Mouse (Mus musculus): ENCODE measurements at regions not wholly inside any gene's neighbourhood (a gene's known extent, or its start where the extent isn't known, plus 50 kb on each side); places are given as distances from the start of the nearest gene placed in this dataset.

DNA sequence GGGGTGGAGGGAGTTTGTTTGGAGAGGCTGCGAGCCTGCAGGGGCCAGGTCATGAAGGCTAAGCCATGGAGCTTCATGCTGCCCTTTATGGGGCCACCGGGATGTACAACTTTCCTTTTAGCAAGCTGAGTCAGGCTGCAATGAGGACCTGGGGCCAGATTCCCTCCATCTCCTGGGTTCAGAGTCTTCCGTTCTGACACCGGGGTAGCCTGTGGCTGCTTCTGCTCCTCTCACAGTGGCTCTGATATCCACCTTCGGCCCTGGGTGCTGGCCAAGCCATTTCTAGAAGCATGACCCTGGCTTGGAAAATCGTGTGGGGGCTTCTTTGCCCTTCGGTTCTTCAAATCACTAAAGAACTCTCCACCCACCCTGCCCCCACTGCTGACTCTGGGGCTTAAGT is 115.4 kb upstream of the Sdk1 start:
- 64% methylated on average over 7 of the region's 7 CpGs for WGBS (ENCODE audit: insufficient replicate concordance)
- Histone ChIP-seq H3K9me3 (replicated peaks; ENCODE audit: control insufficient read depth, low read length) (no peaks in the 10 kb centered on the region; the same call in 1 of the 2 replicates), H3K27me3 (ENCODE audit: control insufficient read depth, insufficient read depth, low read depth, low read length) (no peaks in the 10 kb centered on the region), H3K36me3 (ENCODE audit: control insufficient read depth, insufficient read depth) (no peaks in the 10 kb centered on the region), H3K27ac (ENCODE audit: low read length) (no peak overlapping the region), H3K4me2 (ENCODE audit: low read depth, low read length) (no peak overlapping the region), H3K4me1 (ENCODE audit: control insufficient read depth, low read depth, low read length) (no peaks in the 10 kb centered on the region), H3K9ac (ENCODE audit: low read depth, low read length) (no peak overlapping the region), H3K4me3 (ENCODE audit: low read depth, low read length) (no peak overlapping the region)
- ATAC-seq (ENCODE audit: low read depth): no peak

GRCm38 (mm10) chr5:141126536-141126935 is 114.8 kb upstream of the Sdk1 start:
- no peaks in the 10 kb centered on the region for H3K36me3 ChIP-seq (ENCODE audit: control insufficient read depth, insufficient read depth)
- H3K27me3 ChIP-seq (ENCODE audit: control insufficient read depth, insufficient read depth, low read depth, low read length): no peaks in the 10 kb centered on the region
- no peak overlapping the region for H3K4me3 ChIP-seq (ENCODE audit: low read depth, low read length)
- no peaks in the 10 kb centered on the region for H3K4me1 ChIP-seq (ENCODE audit: control insufficient read depth, low read depth, low read length)
- ATAC-seq (ENCODE audit: low read depth): no peak
- WGBS (ENCODE audit: insufficient replicate concordance): 68% methylated on average over 7 of the region's 7 CpGs
- H3K9ac ChIP-seq (ENCODE audit: low read depth, low read length): no peak overlapping the region
- no peaks in the 10 kb centered on the region; the same call in 1 of the 2 replicates for H3K9me3 ChIP-seq (replicated peaks; ENCODE audit: control insufficient read depth, low read length)
- H3K27ac ChIP-seq (ENCODE audit: low read length): no peak overlapping the region
- no peak overlapping the region for H3K4me2 ChIP-seq (ENCODE audit: low read depth, low read length)

- no peak overlapping the region for H3K27ac ChIP-seq (ENCODE audit: low read length)
- ATAC-seq (ENCODE audit: low read depth): no peak
- H3K4me3 ChIP-seq (ENCODE audit: low read depth, low read length): no peak overlapping the region
- WGBS (ENCODE audit: insufficient replicate concordance): 57% methylated on average over 1 of the region's 1 CpGs
- no peaks in the 10 kb centered on the region for H3K27me3 ChIP-seq (ENCODE audit: control insufficient read depth, insufficient read depth, low read depth, low read length)
- no peaks in the 10 kb centered on the region; the same call in 1 of the 2 replicates for H3K9me3 ChIP-seq (replicated peaks; ENCODE audit: control insufficient read depth, low read length)
- no peak overlapping the region for H3K9ac ChIP-seq (ENCODE audit: low read depth, low read length)
- H3K4me2 ChIP-seq (ENCODE audit: low read depth, low read length): no peak overlapping the region
- H3K4me1 ChIP-seq (ENCODE audit: control insufficient read depth, low read depth, low read length): no peaks in the 10 kb centered on the region
- no peaks in the 10 kb centered on the region for H3K36me3 ChIP-seq (ENCODE audit: control insufficient read depth, insufficient read depth)
These were observed 110.3 kb upstream of the Sdk1 start for GRCm38 (mm10) chr5:141131036-141131435.

GRCm38 (mm10) chr5:141131906-141132305 is 109.4 kb upstream of the Sdk1 start:
- no peaks in the 10 kb centered on the region for H3K4me1 ChIP-seq (ENCODE audit: control insufficient read depth, low read depth, low read length)
- WGBS (ENCODE audit: insufficient replicate concordance): 39% methylated on average over 9 of the region's 9 CpGs
- H3K9me3 ChIP-seq (replicated peaks; ENCODE audit: control insufficient read depth, low read length): no peaks in the 10 kb centered on the region; the same call in 1 of the 2 replicates
- H3K27ac ChIP-seq (ENCODE audit: low read length): no peak overlapping the region
- no peaks in the 10 kb centered on the region for H3K27me3 ChIP-seq (ENCODE audit: control insufficient read depth, insufficient read depth, low read depth, low read length)
- no peak for ATAC-seq (ENCODE audit: low read depth)
- H3K9ac ChIP-seq (ENCODE audit: low read depth, low read length): no peak overlapping the region
- H3K36me3 ChIP-seq (ENCODE audit: control insufficient read depth, insufficient read depth): no peaks in the 10 kb centered on the region
- H3K4me2 ChIP-seq (ENCODE audit: low read depth, low read length): no peak overlapping the region
- no peak overlapping the region for H3K4me3 ChIP-seq (ENCODE audit: low read depth, low read length)

DNA sequence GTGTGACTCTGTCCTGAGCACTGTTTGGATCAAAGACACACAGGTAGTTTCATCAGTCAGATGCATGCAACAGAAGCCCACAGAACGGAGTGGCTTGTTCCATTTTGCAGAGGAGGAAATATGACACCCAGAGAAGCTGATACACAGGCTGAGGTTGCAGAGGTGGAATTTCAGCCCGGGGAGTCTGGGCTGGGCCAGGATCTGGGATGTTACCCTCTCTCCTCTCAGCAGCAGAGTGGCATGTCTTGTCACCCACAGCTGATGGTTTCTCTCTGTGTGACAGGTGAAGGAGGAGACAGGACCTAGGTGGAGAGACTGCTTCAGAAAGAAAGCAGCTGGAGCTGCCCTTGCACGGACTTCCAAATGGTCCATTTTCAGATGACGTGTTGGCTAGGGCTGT is 105.1 kb upstream of the Sdk1 start:
- Histone ChIP-seq H3K4me1 (ENCODE audit: control insufficient read depth, low read depth, low read length) (no peaks in the 10 kb centered on the region), H3K27ac (ENCODE audit: low read length) (no peak overlapping the region), H3K4me3 (ENCODE audit: low read depth, low read length) (no peak overlapping the region), H3K36me3 (ENCODE audit: control insufficient read depth, insufficient read depth) (no peaks in the 10 kb centered on the region), H3K4me2 (ENCODE audit: low read depth, low read length) (no peak overlapping the region), H3K27me3 (ENCODE audit: control insufficient read depth, insufficient read depth, low read depth, low read length) (no peaks in the 10 kb centered on the region), H3K9me3 (replicated peaks; ENCODE audit: control insufficient read depth, low read length) (no peaks in the 10 kb centered on the region), H3K9ac (ENCODE audit: low read depth, low read length) (no peak overlapping the region)
- ATAC-seq (ENCODE audit: low read depth): no peak
- 51% methylated on average over 4 of the region's 4 CpGs for WGBS (ENCODE audit: insufficient replicate concordance)

GRCm38 (mm10) chr5:141137716-141138115 is 103.6 kb upstream of the Sdk1 start:
- Histone ChIP-seq H3K4me1 (ENCODE audit: control insufficient read depth, low read depth, low read length) (no peaks in the 10 kb centered on the region), H3K4me3 (ENCODE audit: low read depth, low read length) (no peak overlapping the region), H3K27me3 (ENCODE audit: control insufficient read depth, insufficient read depth, low read depth, low read length) (no peaks in the 10 kb centered on the region), H3K27ac (ENCODE audit: low read length) (no peak overlapping the region), H3K9me3 (replicated peaks; ENCODE audit: control insufficient read depth, low read length) (no peaks in the 10 kb centered on the region), H3K36me3 (ENCODE audit: control insufficient read depth, insufficient read depth) (no peaks in the 10 kb centered on the region), H3K4me2 (ENCODE audit: low read depth, low read length) (no peak overlapping the region), H3K9ac (ENCODE audit: low read depth, low read length) (no peak overlapping the region)
- 49% methylated on average over 3 of the region's 3 CpGs for WGBS (ENCODE audit: insufficient replicate concordance)
- no peak for ATAC-seq (ENCODE audit: low read depth)

- Histone ChIP-seq H3K4me3 (ENCODE audit: low read depth, low read length) (no peak overlapping the region), H3K9me3 (replicated peaks; ENCODE audit: control insufficient read depth, low read length) (no peaks in the 10 kb centered on the region), H3K36me3 (ENCODE audit: control insufficient read depth, insufficient read depth) (no peaks in the 10 kb centered on the region), H3K27me3 (ENCODE audit: control insufficient read depth, insufficient read depth, low read depth, low read length) (no peaks in the 10 kb centered on the region), H3K9ac (ENCODE audit: low read depth, low read length) (no peak overlapping the region), H3K27ac (ENCODE audit: low read length) (no peak overlapping the region), H3K4me1 (ENCODE audit: control insufficient read depth, low read depth, low read length) (no peaks in the 10 kb centered on the region), H3K4me2 (ENCODE audit: low read depth, low read length) (no peak overlapping the region)
- ATAC-seq (ENCODE audit: low read depth): no peak
- 45% methylated on average over 12 of the region's 12 CpGs for WGBS (ENCODE audit: insufficient replicate concordance)
These were observed 102.4 kb upstream of the Sdk1 start for GRCm38 (mm10) chr5:141138771-141139360.

DNA sequence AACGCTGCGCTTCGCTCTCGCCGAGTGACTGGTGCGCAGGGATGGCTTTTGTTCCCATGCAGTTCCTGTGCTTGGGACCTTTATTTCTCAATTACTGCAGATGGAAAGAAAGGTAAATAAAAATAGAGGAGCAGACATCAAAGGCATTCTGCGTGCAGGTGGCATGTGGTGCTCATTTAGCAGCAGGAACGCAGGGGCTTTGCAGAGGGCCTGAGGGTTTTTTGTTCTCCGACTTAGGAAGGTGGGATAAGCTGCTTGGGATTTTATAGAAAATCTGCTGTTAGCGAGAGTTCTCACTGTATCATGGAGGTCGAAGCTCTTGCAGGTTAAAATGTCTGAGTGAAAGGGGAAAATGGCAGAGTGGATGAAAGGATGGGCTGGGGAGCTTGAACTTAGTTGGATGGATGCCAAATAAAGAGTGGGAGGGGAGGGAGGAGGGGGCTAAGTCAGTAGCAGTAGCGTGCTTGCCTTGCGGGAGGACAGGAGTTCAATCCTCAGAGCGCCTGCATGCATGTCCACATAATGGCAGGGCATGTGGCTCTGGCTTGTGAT is 101.9 kb upstream of the Sdk1 start:
- no peak overlapping the region for H3K4me3 ChIP-seq (ENCODE audit: low read depth, low read length)
- no peak overlapping the region for H3K27ac ChIP-seq (ENCODE audit: low read length)
- H3K4me2 ChIP-seq (ENCODE audit: low read depth, low read length): no peak overlapping the region
- H3K9ac ChIP-seq (ENCODE audit: low read depth, low read length): no peak overlapping the region
- WGBS (ENCODE audit: insufficient replicate concordance): 52% methylated on average over 14 of the region's 14 CpGs
- H3K9me3 ChIP-seq (replicated peaks; ENCODE audit: control insufficient read depth, low read length): no peaks in the 10 kb centered on the region
- no peak for ATAC-seq (ENCODE audit: low read depth)
- H3K36me3 ChIP-seq (ENCODE audit: control insufficient read depth, insufficient read depth): no peaks in the 10 kb centered on the region
- no peaks in the 10 kb centered on the region for H3K4me1 ChIP-seq (ENCODE audit: control insufficient read depth, low read depth, low read length)
- H3K27me3 ChIP-seq (ENCODE audit: control insufficient read depth, insufficient read depth, low read depth, low read length): no peaks in the 10 kb centered on the region

GRCm38 (mm10) chr5:141160391-141160790 is 80.9 kb upstream of the Sdk1 start:
- 58% methylated on average over 8 of the region's 8 CpGs for WGBS (ENCODE audit: insufficient replicate concordance)
- no peaks in the 10 kb centered on the region for H3K27me3 ChIP-seq (ENCODE audit: control insufficient read depth, insufficient read depth, low read depth, low read length)
- no peak overlapping the region for H3K4me2 ChIP-seq (ENCODE audit: low read depth, low read length)
- no peak for ATAC-seq (ENCODE audit: low read depth)
- H3K27ac ChIP-seq (ENCODE audit: low read length): no peak overlapping the region
- H3K9ac ChIP-seq (ENCODE audit: low read depth, low read length): no peak overlapping the region
- H3K4me3 ChIP-seq (ENCODE audit: low read depth, low read length): no peak overlapping the region
- H3K4me1 ChIP-seq (ENCODE audit: control insufficient read depth, low read depth, low read length): no peaks in the 10 kb centered on the region
- no peaks in the 10 kb centered on the region for H3K36me3 ChIP-seq (ENCODE audit: control insufficient read depth, insufficient read depth)
- no peaks in the 10 kb centered on the region for H3K9me3 ChIP-seq (replicated peaks; ENCODE audit: control insufficient read depth, low read length)
